Mouse (Mus musculus) olfactory bulb, adult 2 months (tissue): ENCODE results near the gene Cdh18.

ENCODE experiments used
- CTCF ChIP-seq: fragments of 200-500 bp; IDR thresholded peaks from 2 replicates; pipeline ENCODE4 v1.5.1; 2012; ENCODE audit warnings: low read depth, mild to moderate bottlenecking, low read length, moderate library complexity; ENCODE audit not compliant: insufficient read depth
- POLR2A ChIP-seq: fragments of 200-500 bp; IDR thresholded peaks from 2 replicates; pipeline ENCODE4 v1.6.1; 2012; ENCODE audit warnings: mild to moderate bottlenecking, low read depth, low read length, moderate library complexity; ENCODE audit not compliant: insufficient read depth

DNA sequence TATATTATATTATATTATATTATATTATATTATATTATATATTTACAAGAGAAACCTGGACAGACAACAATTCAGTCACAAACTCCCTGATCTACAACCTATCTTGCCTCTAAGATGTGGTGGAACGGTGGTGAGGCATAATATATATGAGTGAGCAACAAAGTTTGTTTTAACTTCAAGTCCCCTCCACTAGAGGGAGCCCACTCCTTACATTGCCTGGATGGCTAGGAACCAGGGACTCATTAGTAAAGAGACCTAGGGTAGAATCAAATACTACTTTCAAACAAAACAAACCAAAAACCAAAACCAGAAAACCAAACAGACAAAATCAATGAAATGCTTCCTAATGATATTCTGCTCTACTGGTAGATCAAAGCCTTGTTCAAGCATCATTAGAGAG lies 937.5 kb downstream of the Cdh18 start:
- no peak for TF ChIP-seq CTCF
- no peak for TF ChIP-seq POLR2A
